Mouse (Mus musculus) spleen, adult 2 months (tissue): ENCODE results near the gene Cog5.

Source experiments
- CTCF ChIP-seq: fragments of 200-500 bp; IDR thresholded peaks from 2 replicates; pipeline ENCODE4 v1.5.1; 2011; ENCODE audit warnings: mild to moderate bottlenecking, inconsistent platforms; ENCODE audit not compliant: insufficient read depth, insufficient read length, insufficient replicate concordance; ENCODE audit errors: extremely low read depth
- POLR2A ChIP-seq: fragments of 200-500 bp; IDR thresholded peaks from 2 replicates; pipeline ENCODE4 v1.6.1; 2011; ENCODE audit warnings: low read depth, low read length, inconsistent platforms

DNA sequence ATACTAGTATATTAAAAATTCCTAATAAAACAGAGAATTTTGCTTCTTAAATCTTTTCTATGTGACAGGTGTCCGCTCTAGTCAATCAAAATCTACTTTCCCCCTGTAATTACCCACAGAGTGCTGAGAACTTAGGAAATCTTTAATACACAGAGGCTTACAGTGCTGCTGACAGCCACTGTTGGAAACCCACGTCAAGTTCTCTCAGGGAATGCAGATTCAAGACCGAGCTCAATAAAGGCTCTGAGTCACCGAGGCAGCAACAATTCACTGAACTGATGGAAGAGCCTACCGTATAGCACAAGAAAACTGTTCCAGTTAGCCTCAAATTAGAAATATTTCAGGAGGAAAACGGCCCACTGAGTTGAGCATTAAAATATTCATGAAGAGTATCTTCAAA lies 329.1 kb downstream of the Cog5 start:
- TF ChIP-seq CTCF (no peak), POLR2A (no peak)
